Mouse (Mus musculus) urinary bladder, postnatal 14 days (tissue): ENCODE results near the gene Zbtb8b.
A peak's percentile ranks its signal among the peaks of the same experiment; 100 is the strongest.
"Not testable (repeated sequence)": the region's sequence is repeated elsewhere in the genome, so short reads cannot be mapped to it uniquely, and the experiment has no call there.

Source experiments
- DNase-seq: peaks from one replicate; pipeline ENCODE4 v3.0.0; 2021; ENCODE audit warnings: low spot score

Gene Zbtb8b

DNA sequence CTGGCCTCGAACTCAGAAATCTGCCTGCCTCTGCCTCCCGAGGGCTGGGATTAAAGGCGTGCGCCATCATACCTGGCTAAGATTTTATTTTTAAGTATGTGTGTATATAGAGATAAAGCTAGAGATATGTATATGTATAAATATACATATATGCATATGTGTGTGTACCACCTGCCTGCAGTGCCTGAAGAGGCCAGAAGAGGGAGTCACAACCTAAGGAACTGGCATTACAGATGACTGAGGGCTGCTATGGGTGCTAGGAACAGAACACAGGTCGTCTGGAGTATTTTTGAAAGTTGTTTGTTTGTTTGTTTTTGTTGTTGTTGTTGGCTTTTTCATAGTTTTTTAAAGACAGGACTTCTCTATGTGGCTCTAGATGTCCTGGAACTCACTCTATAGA, 24.8 kb downstream of the Zbtb8b start:
- no peak for DNase-seq

DNA sequence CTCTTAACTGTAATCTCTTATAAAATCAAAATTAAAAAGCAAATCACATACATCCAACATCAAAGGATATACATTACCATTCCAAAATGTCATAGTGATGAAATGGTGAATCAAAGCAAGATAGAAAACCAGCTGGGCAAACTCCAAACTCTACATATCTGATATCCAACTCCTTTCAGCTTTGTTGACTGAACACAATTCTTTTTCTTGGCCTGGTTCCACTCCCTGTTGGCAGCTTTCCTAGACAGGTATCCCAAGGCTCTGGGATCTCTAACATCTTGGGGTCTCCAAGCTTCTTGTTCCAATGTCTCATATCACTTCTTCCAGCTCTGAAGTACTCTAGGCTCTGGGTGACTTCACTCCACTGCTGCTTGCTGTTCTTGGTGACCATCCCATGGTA, 29.7 kb downstream of the Zbtb8b start:
- DNase-seq, result no peak

DNA sequence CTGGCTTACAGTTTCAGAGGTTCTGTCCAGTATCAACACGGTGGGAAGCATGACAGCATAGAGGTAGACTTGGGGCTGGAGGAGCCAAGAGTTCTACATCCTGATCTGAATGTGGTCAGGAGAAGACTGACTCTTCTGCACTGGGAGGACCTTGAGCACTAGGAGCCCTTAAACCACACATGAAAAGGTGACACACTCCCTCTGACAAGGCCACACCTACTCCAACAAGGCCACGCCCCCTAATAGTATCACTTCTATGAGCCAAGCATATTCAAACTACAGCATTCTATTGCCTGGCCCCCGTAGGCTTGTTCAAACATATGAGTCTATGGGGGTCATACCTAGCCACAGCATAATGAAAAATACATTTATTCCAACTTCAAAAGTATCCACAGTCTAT, 30.1 kb downstream of the Zbtb8b start:
- not testable (repeated sequence) for DNase-seq

DNA sequence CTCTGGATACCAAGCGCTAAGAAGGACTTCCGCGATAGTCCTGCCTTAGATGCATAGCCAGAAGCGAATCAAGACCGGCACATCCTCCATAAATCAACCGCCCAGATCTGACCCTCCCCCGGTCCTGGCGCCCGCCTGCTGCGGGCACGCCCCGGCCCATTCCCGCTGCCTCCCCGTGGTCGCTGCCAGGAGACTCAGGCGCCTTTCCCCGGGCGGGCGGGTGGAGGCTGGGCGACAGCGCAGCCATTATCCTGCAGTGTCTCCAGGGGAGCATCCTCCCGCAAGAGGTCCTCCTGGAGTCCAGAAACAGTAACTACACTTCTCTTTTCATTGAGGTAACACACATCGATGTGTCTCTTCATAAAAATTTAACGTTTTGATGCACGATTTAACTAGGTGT, 34.2 kb downstream of the Zbtb8b start:
- DNase-seq, result peak; percentile 77

DNA sequence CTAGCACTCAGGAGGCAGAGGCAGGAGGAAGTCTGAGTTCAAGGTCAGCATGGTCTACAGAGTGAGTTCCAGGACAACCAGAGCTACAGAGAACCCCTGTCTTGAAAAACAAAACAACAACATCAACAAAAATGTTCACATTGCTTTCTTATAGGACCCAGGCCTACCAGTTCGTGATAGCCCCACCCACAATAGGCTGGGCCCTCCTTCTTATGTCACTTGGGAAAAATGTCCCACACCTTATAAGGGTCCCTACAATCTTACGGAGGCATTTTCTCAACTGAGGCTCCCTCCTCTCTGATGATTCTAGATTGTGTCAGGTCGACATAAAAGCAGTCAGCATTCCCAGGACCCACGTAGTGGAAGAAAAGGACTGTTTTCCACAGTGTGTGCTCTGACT, 40.8 kb downstream of the Zbtb8b start:
- DNase-seq, result no peak

DNA sequence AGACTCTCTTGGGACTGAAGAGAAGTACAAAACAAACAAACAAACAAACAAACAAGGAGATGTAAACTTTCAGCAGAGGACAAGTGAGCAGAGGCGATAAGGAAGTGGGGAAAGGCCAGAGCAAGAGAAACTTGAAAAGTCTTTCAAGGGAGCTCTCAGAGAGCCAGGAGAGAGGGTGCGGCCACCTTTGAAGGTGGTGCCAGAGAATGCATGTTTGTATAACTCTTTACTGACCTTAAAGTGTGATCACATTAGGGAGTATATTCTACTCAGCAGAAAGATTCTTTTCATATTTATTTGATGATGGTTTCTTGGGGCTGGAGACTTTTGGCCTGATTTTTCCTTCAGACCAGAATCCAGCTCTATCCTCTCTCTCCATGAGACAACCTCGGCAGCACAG, 43.7 kb downstream of the Zbtb8b start:
- peak; percentile 45 for DNase-seq

DNA sequence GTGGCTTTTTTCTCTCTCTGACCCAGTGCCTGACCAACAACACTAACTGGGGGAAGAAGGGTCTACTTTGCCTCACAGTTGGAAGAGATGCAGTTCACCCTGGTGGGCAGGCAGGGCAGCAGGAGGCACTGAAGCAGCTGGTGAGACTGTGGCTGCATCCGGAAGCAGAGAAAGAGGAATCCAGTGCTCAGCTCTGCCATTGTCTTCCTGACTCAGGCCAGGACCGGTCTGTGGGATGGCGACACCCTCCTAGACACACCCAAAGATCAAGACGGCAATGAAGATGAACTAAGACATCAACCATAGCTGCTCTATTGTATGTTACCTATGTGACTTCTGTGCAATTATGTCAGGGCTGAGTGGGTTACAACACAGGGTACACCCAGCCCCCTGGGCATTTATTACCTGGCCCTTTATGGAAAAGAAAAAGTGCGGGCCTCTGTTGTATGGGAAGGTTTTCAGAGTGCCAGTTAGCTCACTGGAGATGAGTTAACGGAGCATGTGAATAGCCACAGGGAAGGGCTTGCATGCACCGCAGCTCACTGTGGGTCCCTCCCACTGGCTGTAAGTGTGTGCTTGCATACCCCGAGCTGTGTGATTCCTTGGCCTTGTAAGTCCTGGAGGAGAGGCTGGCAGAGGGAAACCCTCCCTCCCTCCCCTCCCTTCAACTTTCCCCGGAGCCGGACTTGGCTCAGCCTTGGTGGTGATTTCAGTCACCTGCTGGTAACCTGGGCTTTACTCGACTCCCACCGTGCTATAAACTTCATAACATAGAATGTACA, 46.4 kb downstream of the Zbtb8b start:
- no peak for DNase-seq

DNA sequence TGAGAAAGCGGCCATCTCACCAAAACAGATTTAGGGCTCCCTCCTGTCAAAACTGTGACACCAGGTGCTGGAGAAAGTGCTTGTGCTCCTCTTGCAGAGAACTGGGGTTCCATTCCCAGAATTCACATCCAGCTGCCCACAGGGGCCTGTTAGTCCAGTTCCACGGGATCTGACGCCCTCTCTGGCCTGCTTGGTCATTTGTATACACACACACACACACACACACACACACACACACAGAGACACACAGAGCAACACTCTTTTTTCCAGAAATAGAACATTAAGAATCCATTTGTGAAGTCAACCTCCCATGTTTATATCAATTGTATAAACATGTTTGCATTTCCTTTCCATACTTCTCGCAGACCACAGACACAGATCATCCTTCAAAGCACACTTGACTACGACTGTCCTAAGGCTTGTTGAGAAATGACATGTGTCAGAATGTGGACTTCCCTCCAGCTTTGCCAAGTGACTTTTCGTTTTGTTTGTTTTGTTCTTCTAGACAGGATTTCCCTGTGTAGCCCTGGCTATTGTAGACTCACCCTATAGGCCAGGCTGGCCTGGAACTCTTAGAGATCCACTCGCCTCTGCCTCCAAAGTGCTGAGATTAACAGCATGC, 49.6 kb downstream of the Zbtb8b start:
- no peak for DNase-seq

DNA sequence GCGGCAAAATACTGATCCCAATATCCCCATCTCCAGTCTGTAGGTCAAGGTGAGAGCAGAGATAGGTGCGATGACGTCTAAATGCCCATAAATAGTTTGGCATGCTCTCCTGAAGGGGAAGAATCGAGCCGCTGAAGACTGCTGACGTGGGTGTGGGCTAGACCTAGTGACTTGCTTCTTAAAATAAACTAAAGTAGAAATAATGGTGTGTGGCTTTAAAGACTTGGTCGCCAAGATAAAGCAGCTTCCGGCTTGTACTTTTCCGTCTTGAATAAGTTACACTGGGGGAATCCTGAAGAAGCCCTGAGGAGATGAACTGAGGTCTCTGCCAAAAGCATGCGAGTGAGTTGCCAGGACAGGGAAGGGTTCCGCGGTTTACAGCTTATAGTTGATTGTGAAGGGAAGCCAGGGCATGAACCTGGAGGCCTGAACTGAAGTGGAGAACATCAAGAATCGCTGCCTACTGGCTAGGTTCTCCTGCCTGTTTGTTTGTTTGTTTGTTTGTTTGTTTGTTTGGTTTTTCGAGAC, 50.4 kb downstream of the Zbtb8b start:
- peak; percentile 27 for DNase-seq

DNA sequence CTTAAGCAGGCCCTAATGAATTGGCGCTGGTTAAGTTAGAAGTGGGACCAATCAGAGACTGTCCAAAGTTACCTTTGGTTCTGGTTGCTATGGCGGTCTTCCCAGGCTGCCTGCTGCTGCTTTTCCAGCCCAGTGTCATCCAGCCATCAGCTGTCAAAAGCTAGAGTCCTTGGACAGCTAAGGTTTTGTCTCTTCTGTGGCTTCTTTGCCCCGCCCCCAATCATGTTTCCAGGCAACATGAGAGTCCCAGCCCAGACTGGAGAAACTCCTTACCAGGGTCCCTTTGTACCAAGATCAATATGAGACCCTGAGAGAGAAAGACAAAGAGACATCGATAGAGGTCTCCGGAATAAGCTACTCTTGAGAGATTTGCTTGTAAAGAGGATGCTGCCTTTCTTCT, 52.2 kb downstream of the Zbtb8b start:
- no peak for DNase-seq

DNA sequence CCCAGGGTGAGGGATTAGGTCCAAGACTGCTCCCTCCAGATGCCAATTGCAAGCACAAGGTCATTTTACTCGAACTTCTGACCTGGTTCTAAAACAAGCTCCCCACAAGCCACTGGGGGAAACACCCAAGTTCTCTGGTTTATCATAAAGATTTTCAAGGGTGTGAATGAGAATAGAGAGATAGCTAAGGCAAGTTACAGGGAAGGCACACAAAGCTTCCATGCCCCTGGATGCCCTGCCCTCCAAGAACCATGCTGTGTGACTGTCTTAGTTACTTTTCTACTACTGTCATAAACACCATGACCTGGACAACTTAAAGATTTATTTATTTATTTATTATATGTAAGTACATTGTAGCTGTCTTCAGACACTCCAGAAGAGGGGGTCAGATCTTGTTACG, 53.7 kb downstream of the Zbtb8b start:
- DNase-seq, result no peak

DNA sequence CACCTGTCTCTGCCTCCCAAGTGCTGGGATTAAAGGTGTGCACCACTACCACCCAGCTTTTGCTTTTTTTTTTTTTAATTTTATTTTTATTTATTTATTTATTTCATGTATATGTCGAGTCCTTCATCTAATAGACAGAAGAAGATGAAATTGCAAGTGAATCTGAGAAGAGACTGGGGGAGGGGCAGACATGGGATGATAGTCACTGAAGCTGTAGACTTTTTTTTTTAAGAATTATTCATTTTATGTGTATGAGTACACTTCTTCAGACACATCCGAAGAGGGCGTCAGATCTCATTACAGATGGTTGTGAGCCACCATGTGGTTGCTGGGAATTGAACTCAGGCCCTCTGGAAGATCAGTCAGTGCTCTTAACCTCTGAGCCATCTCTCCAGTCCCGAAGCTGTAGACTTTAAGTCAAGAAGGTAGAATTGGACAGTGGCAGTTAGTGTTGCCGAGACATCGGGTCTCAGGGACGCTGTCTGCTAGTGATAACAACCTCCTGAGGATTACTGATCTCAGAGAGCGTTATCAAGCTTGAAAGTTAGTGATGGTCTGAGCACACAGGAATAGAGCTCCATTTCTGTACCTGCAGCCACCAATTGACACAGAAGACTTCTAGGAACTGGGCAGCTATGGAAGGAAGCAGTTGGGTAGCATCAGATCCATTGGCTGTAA, 54.2 kb downstream of the Zbtb8b start:
- no peak for DNase-seq

DNA sequence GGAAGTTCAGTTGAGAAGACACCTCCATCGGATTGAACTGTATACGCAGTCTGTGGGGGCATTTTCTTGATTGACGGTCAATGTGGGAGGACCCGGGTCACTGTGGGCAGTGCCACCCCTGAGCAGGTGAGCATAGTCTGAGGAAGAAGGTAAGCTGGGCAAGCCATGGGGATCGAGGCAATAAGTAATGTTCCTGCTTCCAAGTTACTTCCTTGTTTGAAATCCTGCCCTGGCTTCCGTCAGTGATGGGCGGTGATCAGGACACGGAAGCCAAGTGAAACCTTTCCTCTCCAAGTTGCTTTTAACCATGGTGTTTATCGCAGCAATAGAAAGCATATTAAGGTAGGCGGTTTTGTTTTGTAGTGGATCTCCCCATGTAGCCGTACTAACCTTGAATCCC, 55.0 kb downstream of the Zbtb8b start:
- DNase-seq, result no peak

DNA sequence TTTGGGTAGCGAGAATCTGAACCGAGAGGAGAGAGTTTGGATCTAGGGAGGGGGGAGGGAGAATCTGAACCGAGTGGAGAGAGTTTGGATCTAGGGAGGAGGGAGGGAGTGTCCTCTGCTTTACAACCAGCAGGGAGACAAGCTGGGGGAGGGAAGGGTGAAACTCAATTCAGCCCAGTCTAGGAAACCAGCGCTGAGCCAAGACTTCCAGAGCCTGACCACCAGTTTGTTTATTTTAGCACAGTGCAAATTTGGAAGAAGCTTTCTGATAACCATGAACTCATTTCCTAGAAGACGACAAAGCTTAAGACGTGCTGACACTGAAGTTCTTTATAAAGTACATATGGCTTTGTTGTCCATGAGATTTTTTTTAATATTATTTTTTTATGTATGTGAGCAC, 56.2 kb downstream of the Zbtb8b start:
- peak; percentile 52 for DNase-seq

DNA sequence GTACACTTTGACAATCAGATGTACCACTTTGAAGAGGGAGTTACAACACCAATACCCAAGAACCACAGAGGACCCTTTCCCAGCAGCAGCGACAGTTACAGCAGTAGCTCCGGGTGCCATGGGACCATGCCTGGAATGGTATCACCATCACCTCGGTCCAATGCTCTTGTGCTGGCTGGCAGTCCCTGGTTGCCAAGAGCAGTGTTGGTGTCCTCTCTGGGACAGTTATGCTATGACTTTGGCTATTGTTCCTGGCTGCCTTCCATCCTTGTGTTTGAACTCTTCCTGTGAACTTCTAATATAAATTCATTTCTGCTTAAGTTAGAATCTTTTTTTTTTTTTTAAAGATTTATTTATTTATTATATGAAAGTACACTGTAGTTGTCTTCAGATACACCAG, 57.1 kb downstream of the Zbtb8b start:
- no peak for DNase-seq

DNA sequence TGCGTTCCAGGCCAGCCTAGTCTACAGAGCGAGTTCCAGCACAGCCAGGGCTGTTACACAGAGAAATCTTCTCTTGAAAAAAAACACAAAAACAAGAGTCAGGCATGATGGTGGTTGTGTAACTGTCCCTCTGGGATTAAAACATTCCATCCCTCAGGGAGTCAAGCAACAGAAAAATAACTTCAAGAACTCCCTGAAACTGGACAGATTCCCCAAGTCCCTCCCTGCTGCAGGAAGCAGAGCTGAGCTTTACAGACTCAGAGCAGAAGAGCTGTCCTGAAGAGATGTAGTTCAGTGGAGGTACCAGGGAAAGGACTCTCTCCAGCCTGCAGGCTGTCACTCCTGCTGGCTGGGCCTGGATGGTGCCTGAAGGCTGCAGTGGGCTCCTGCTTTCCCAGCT, 58.2 kb downstream of the Zbtb8b start:
- no peak for DNase-seq

DNA sequence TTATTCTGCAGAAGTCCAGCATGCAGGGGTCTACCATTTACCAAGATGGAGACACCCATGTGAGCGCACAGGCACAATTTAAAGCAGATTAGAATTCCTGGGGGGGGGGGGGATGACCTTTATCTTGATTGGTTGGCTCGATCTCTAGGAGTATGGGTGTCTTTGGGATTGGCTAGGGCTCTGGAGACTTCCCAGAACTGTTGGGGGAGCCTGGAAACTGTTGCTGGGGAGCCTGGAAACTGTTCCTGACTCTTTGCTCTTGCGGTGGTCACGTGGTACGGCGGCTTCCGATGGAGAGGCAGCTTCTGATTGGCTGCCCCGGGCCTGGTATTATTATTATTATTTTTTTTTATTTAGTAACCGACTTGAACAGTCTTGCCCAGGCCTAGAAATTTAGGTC, 58.6 kb downstream of the Zbtb8b start:
- DNase-seq, result no peak

DNA sequence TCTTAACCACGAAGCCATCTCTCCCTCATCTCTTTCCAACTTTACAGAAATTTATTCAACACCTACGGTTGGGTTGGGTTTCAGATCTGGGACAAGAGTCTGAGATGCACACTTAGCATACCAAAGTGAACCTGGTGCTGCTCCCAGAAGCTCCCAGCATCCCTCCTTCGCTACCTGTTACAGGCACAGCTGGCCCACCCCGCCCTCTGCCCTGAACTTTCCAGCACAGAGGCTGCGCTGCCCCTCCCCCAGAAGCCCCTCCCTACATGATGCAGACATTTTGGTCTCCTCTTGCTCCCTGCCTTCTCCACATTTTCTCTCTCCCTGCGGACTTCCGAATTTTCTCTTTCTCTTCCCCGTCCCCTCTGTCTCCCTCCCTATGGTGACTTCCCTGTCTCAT, 59.5 kb downstream of the Zbtb8b start:
- DNase-seq, result no peak

DNA sequence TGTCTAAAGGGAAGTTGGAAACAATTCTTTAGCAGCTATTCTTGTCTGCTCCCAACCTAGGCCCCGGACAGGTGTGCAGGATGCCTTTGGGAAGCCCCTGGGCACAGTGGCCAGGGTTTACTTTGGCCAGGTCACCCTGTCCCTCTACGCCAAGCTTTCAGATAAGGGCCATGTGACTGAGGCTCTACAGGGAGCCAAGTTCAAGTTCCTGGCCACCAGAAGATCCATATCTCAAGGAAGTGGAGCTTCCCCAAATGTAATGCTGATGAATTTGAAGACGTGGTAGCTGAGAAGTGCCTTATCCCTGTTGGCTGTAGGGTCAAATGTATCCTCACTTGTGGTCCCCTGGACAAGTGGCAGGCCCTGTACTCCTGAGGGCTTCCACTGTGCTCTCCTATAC, 60.8 kb downstream of the Zbtb8b start:
- DNase-seq, result no peak

DNA sequence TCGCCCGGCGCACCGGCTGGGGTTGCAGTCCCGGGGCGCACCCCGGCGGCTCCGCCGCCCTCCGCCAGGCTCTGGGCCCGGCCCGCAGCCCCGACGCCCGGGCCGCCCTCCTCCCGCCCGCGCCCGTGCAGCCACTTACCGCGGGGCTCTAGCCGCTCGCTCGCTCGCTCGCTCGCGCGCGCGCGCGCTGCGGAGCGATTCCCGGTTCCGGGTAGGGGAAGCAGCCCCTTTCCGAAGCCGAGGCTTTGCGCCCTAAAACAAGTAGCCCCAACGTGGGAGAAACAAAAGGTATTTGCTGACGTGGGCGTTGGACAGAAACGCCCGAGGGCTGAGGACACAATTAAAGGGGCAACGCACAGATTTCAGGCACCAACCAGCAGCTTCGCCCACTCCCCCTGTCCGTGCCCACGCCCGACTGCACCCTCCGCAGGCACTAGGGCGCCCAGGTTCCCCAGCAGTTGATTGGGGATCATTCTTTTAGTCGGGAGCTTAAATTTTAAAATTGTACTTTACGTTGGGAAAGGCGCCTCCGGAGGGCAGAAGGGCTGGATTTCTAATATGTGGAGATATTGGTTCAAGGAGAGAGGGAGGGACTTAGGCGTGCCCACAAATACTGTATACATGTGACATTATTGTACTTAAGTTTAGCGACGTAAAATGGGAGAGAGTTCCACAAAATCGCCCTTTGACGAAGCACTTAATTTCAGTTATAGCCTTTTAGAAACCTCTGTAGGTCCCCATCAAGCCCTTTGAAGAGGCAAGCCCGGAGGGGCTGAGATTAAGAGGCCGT, 62.9 kb downstream of the Zbtb8b start, which contains the start of gene Zbtb8a:
TSS of gene Zbtb8a (minus strand) at position 516 of the 790 bp plus-strand sequence.
- DNase-seq, result peak; percentile 60

DNA sequence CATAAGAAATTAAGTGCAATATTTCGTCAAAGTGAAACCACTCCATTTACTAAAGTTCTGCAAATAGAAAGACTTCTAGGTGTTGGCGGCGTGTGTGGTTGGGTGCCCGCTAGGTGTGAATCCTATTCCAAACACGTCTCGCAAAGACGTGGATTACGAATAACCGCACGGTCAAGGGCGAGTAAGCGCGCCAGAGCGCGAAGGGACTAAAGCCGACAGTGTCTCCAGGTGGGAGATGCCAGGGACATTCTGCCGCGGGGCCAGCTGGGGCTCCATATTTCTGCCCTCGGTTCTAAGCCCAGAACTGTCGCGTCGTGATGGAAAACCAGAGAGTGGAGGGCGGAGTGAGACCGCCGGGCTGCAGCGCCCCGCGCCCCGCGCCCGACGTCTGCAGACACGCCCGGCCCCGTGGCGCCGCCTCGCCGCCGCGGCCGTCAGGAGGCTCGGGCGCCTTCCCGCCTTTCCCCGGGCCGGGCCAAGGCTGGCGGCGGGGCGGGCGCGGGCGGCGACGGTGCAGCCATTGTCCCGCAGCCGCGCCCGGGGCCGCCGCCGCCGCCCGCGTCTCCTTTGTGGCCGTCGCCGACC, 63.6 kb downstream of the Zbtb8b start:
- DNase-seq, result peak; percentile 51

DNA sequence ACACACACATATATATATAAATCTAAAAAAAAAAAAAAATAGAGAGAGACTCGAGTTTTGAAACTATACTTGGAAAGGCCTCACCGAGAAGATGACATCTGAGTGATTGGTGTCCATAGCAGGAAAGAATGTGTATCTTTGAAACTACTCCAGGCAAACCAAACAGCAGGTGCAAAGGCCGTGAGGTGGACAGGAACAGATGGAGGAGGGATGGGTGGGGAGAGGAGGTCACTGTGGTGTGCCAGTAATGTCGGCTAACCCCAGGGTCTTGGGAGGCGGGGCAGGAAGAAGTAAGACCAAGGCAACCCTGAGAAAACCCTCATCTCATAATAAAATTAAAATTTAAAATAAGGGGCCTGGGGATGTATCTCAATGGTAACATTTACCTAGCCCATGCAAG, 64.8 kb downstream of the Zbtb8b start:
- no peak for DNase-seq
